Mouse (Mus musculus): ENCODE data around the gene Olfr153.

DNA sequence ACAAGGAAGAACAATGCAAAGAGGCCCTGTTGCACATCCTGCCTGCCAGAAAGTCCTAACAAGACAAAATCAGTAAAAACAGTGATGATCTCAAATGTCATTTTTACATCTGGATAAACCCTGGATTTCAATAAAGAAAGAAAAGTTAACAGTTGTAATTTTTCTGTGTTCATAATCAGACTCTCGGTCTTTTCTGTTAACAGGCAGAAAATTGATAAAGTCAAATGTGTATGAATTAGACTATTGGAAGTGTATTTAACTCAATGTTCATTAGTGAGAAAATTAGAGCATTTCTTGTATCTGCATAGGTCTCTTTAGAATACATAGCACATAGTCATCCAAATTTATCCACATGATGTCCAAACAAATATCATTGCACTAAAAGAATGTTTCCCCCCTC, 13.8 kb downstream of the Olfr153 start, which contains the start of gene Olfr1128:
- TF ChIP-seq CTCF (IDR thresholded peaks at IDR 0.05; ENCODE audit: low read depth) (no peak), EP300 (IDR thresholded peaks at IDR 0.05; ENCODE audit: low read depth) (no peak)

Measured in liver, embryonic 14.5 days (tissue).